Mouse (Mus musculus) hindlimb bud, embryonic 11.5 days (tissue): Measurements from ENCODE around the gene Epm2a.

Experiments
- DNase-seq: peaks from one replicate; pipeline ENCODE4 v3.0.0-alpha.2; 2012; ENCODE audit warnings: low read depth, low spot score; ENCODE audit errors: extremely low spot score

Gene Epm2a

DNA sequence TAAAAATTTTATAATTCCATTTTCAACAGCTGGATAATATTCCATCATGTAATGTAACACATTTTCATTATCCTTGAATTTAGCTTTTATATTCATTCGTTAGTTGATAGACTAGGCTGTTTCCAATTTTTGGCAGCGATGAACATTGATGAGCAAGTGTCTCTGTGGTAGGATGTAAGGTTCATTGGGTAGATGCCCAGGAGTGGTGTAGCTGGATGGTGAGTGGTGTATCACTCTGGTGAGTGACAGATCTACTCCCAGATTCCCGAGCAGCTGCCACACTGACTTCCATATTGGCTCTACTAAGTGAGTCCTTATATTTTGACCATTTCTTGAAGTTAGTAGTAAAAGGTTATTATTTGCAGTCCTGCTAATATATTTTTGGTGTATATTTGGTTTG lies 76.9 kb downstream of the Epm2a start:
- DNase-seq = no peak

DNA sequence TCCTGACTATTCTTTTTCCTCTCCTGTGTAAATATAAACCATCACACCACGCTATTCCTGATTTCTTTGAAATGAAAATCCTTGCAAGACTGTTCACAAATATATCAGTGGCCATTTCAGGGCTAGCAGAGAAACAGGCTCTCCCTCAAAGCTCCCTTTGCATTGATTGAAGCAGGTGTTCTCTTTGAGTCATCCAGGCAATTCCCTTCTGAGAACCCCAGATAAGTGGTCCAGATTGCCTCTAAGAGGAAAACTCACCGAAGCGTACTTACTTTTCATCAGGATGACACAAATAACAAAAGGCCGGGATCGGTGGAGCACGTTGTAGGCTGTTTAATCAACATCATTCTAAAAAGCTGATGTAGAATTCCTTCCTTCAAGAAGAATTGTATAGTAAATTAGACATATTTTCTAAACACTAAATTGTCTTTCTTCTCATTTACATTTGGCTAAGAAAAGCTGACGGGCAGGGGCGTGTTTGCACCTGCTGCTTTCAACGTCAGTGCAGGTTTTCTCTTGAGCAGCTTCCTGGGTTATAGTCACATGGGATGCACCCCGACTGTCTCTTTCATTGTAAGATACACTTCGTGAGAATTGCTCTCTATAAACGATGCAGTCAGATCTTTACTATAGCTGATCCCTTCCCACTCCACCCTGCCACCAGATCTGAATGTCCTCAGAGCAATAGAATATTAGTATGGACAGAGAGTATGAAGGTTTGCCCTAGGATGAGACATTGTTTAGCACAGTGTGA lies 86.0 kb downstream of the Epm2a start:
- DNase-seq = no peak

DNA sequence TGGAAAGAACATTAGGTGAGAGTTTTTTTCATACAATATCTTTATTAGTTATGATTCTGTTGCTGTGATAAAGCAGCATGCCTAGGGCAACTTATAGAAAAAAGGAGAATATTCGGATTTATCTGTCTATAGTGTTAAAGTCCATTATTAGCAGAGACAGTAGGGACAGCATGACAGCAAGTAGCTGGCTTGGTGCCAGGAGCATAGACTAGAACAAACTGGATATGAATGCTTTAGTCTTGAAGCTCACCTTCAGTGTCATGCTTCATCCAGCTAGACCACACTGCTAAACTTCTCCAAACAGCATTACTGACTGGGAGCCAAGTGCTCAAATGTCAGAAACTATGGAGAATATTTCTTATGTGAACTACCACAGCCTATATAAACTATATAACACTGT lies 93.8 kb downstream of the Epm2a start:
- no peak for DNase-seq

DNA sequence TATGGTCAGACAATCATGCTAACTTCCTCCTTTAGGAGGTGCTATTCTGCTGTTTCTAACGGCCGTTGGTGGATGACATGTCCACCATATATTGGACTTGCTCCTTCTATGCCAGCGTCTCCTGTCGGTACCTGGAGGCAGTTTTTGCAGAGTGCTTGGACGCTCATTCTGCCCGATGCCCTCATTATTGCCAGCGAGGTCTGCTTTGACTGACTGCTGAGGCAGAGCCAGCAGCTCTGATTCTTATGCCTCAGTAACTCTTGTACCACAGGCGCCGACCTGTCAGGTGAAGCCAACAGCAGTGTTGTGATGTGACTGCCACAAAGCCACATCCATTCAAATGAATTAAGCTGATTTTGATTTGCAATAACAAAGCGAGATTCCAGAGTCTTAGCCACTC lies 95.3 kb downstream of the Epm2a start:
- DNase-seq = no peak

DNA sequence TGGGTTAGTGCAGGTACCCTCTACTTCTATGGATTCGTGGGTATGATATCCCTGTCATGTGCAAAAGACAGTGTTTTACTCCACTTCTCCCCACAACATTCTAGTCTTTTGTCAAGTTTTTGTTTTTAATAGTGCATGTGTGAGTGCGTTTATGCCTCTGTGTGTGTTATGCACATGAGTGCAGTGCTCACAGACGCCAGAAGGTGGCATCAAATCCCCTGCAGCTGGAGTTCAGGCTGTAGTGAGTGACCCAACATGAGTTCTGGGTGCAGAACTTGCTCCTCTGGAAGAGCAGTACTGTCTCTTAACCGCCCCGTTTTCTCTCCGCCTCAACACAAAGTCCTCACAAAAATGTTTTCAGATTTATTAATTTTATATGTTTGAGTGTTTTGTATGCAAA lies 96.1 kb downstream of the Epm2a start:
- no peak for DNase-seq

DNA sequence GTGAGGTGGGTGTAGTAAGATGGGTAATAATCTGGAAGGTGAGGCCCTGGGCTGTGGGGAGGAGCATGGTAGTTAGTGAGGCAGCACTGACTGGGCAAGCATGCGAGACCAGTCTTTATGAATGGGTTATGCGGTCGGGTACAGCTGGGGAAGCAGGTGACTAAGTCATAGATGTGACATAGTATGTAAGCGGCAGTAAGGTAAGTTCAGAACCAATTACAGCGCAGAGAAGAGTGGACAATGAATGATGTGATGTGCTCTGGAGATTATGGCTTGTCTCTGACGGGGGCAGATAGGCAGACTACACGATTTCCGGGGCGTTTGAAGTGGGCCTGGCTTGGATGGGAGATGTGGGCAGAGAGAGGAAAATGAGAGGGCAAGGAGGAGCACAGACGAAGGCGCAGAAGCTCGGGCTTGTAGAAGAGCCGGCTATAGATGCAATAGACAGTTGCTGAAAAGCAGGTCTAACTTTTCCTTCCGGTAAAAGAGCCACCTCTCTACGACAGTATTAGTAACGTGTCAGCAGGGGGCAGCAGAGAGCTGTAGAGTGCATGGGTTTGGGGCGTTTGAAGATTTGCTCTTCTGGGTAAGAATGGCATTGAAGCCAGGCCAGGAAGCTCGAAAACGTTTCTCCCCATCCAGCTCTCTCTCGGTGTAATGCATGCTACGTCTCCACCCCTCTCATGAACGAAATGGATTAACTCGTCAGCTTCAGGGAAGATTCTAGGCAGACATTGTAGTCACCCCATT lies 106.5 kb downstream of the Epm2a start:
- DNase-seq = peak; percentile 77

DNA sequence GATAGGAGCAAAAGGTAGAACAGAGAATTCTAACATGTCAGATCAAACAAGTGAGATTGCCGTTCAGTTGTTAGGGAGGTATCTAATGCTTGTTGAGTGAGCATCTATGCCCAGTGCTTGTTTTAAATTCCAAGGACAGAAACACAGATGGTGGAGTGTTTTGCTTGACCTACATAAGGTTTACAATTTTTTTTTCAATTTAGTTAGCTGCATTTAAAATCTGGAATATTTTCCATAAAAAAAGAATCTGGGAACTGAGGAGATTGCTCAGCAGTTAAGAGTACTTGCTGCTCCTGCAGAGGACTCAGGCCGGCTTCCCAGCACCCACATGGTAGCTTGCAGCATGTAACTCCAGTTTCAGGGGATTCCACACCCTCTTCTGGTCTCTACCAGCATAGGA lies 109.3 kb downstream of the Epm2a start:
- no peak for DNase-seq

DNA sequence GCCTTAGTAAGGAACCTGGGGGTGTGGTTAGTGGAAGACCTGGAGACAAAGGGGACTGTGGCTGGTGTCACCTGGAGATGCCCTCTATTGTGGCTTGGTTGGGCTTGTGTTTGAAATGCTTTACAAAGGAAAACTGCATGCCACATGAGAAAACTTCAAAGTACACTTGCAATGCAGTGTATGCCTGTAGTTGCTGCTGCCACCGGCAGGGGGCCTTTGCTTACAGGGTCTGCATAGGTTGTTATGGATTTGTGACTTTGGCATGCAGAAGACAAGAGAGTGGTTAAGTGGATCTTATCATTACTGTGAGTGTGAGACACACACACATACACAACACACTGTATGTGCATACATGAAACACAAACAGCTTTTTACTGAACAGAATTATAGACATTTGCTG lies 114.2 kb downstream of the Epm2a start:
- DNase-seq = no peak

DNA sequence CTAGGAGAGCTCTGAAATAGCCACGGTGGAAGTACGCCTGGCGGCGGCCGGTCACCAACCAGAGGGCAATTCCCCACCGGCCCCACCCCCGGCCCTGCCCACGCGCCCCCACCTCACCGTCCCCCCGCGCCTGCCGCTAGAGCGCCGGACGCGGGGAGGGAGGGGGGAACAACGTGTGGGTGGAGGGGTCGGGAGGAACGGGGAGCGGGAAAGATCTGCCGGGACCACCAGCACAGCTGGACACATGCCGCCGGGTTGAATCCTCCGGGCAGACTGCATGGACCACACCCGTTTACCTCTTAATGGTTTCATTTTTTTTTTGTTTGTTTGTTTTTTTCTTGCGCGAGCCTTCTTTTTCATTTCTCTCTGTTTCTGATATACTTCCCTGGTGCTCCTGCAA lies 148.8 kb downstream of the Epm2a start:
- peak; percentile 96 for DNase-seq
